Comparison of ENCODE assay signal across 8 mouse cellular contexts in the genomic region with DNA sequence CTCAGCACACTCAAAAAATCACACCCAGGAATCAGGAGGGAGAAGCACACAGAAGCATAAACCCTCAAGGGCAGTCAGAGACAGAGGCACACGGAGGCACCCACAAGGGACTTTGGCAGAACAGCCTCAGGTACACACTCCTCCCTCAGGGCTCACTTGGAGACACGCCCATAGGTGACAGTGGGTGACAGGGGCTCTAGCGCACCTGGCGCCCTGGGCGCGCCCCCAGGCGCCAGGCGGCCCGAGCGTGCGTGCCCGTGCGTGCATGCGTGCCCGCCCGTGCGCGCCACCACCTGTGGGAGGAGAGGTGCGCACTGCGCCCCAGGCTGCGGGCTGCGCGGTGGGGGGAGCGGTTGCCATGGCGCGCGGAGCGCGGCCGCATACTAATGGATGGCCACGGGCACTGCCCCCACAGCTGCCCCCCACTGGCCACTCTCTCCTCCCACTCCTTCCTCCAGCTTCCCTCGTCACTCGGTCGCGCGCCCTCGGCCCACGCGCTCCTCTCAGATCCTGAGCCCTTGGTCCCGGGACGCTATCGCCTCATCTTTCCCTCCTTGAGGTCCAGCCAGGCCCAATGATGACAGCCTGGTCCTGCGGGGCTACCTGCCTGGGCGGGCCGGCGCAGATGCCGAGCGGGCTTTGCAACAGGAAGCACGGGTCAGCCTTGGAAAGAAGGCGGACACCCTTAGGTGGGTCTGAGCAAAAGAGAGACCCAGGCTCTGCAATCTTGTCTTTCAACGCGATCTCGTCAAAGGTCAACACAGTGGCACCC. TPM values are rescaled to one million over a fixed set of nuclear protein-coding genes. Genes with fewer than 3 reads are reported as not detected.
DNase-seq lines count a peak whose midpoint lies in the region; ATAC-seq lines count a peak whose summit lies in the region.

No protein-coding gene starts in this region.

- H3K36me3 ChIP-seq in forebrain, embryonic 15.5 days = no peaks in the 10 kb centered on the region
- no peaks in the 10 kb centered on the region for H3K36me3 ChIP-seq in intestine, embryonic 15.5 days
- peaks cover 10% of the 10 kb centered on the region for H3K36me3 ChIP-seq in limb, embryonic 13.5 days

- peak overlapping the region; percentile 42 for H3K4me3 ChIP-seq in brown adipose tissue, adult 24 weeks (ENCODE audit: insufficient read depth, low read depth, low read length)
- peak overlapping the region; percentile 41 for H3K4me3 ChIP-seq in forebrain, embryonic 15.5 days
- H3K4me3 ChIP-seq in intestine, embryonic 15.5 days (replicated peaks) = peak overlapping the region; percentile 42
- H3K4me3 ChIP-seq in limb, embryonic 13.5 days = peak overlapping the region; percentile 46

- no peaks in the 10 kb centered on the region for H3K27me3 ChIP-seq in forebrain, embryonic 15.5 days
- H3K27me3 ChIP-seq in intestine, embryonic 15.5 days (replicated peaks) = no peaks in the 10 kb centered on the region
- no peaks in the 10 kb centered on the region for H3K27me3 ChIP-seq in limb, embryonic 13.5 days

- DNase-seq in layer of hippocampus, postnatal 10 days (ENCODE audit: low spot score in 2 of 2) = peak; percentile 65 to 76
- no peak for DNase-seq in layer of hippocampus, adult 9-11 months
- DNase-seq in naive thymus-derived CD4-positive, alpha-beta T cell, adult 2 months (ENCODE audit: low read depth) = peak; percentile 78
- DNase-seq in thymus, postnatal 10 days (ENCODE audit: low spot score in 2 of 2) = peak; percentile 79 to 80

- WGBS in forebrain, embryonic 15.5 days = 2% methylated on average over 45 of the region's 53 CpGs
- 2% methylated on average over 53 of the region's 53 CpGs for WGBS in intestine, embryonic 15.5 days
- WGBS in limb, embryonic 13.5 days = under 1% methylated on average over 38 of the region's 53 CpGs

- peak; percentile 38; the same call in 1 of the 2 replicates for ATAC-seq in forebrain, embryonic 15.5 days (replicated peaks)
- ATAC-seq in intestine, embryonic 15.5 days = peak; percentile 75
- ATAC-seq in limb, embryonic 13.5 days (ENCODE audit: low FRiP score, low read depth) = peak; percentile 14; the same call in 1 of the 2 replicates

- peak overlapping the region; percentile 59; the same call in 1 of the 2 replicates for H3K27ac ChIP-seq in brown adipose tissue, adult 24 weeks (replicated peaks; ENCODE audit: low read depth, low read length)
- H3K27ac ChIP-seq in forebrain, embryonic 15.5 days (replicated peaks) = peak overlapping the region; percentile 68
- peak overlapping the region; percentile 87 for H3K27ac ChIP-seq in intestine, embryonic 15.5 days
- H3K27ac ChIP-seq in limb, embryonic 13.5 days = peak overlapping the region; percentile 77

- H3K4me1 ChIP-seq in brown adipose tissue, adult 24 weeks (ENCODE audit: control insufficient read depth, insufficient read depth, insufficient read length, low read length) = peaks cover 21% of the 10 kb centered on the region
- peaks cover 50% of the 10 kb centered on the region for H3K4me1 ChIP-seq in forebrain, embryonic 15.5 days
- H3K4me1 ChIP-seq in intestine, embryonic 15.5 days (replicated peaks) = peaks cover 58% of the 10 kb centered on the region
- H3K4me1 ChIP-seq in limb, embryonic 13.5 days = peaks cover 59% of the 10 kb centered on the region

- peak overlapping the region; percentile 81 for H3K4me2 ChIP-seq in forebrain, embryonic 15.5 days (replicated peaks)
- peak overlapping the region; percentile 92 for H3K4me2 ChIP-seq in intestine, embryonic 15.5 days (replicated peaks)
- peak overlapping the region; percentile 97 for H3K4me2 ChIP-seq in limb, embryonic 13.5 days (replicated peaks)

- H3K9ac ChIP-seq in forebrain, embryonic 15.5 days (replicated peaks) = peak overlapping the region; percentile 42
- peak overlapping the region; percentile 50 for H3K9ac ChIP-seq in intestine, embryonic 15.5 days
- H3K9ac ChIP-seq in limb, embryonic 13.5 days = peak overlapping the region; percentile 67

- H3K9me3 ChIP-seq in forebrain, embryonic 15.5 days = no peaks in the 10 kb centered on the region
- H3K9me3 ChIP-seq in intestine, embryonic 15.5 days = no peaks in the 10 kb centered on the region
- H3K9me3 ChIP-seq in limb, embryonic 13.5 days = no peaks in the 10 kb centered on the region

RNA-seq across cellular contexts. Expression of a gene that starts 45.1 kb away (rescaled TPM):
- total RNA-seq in layer of hippocampus, postnatal 10 days (2021) = 10 to 100 TPM; 42.3 to 42.7 TPM
- polyA plus RNA-seq in brown adipose tissue, adult 24 weeks (2012; ENCODE audit: insufficient read depth, insufficient read length, missing spikeins) = 39.6 and 39.8 TPM in 2 replicates
- polyA plus RNA-seq in forebrain, embryonic 15.5 days (2015; fragmentation: Nextera tagmentation; extraction: Ambion mirVana) = 31.8 and 33.6 TPM in 2 replicates
- polyA plus RNA-seq in intestine, embryonic 15.5 days (2015; fragmentation: Nextera tagmentation; extraction: Ambion mirVana) = 92.5 and 115 TPM in 2 replicates
- polyA plus RNA-seq in limb, embryonic 13.5 days (2015; fragmentation: Nextera tagmentation; extraction: Ambion mirVana) = 114 and 132 TPM in 2 replicates

Comparison
In these comparisons a context has a peak if more than half of its experiments do, and no peak if none do; other contexts are left out.
1. ATAC-seq: peak in every context shown above with its lines; median percentile 75 in intestine, embryonic 15.5 days; 38 in forebrain, embryonic 15.5 days; 14 in limb, embryonic 13.5 days.